Mouse (Mus musculus) thymus, adult 2 months (tissue): ENCODE measurements around the gene Calm5. TPM values are rescaled to one million over a fixed set of nuclear protein-coding genes. Genes with fewer than 3 reads are reported as not detected.

ENCODE experiments used
- DNase-seq: peaks from one replicate; pipeline ENCODE4 v3.0.0; 2021
- H3K27ac ChIP-seq: fragments of 200-500 bp; 2 replicates; pipeline ENCODE4 v1.5.1; 2012; ENCODE audit warnings: low read length, control low read depth; ENCODE audit not compliant: control insufficient read depth, insufficient read depth
- H3K27me3 ChIP-seq: fragments of 200-500 bp; 2 replicates; pipeline ENCODE4 v1.6.1; 2012; ENCODE audit warnings: mild to moderate bottlenecking, low read length, moderate library complexity, mixed read lengths; ENCODE audit not compliant: control insufficient read depth, insufficient read depth
- H3K36me3 ChIP-seq: fragments of 200-500 bp; 2 replicates; pipeline ENCODE4 v1.6.1; 2012; ENCODE audit warnings: mild to moderate bottlenecking, low read length, moderate library complexity; ENCODE audit not compliant: control insufficient read depth, insufficient read depth
- H3K4me1 ChIP-seq: fragments of 200-500 bp; replicated peaks from 2 replicates; pipeline ENCODE4 v1.6.1; 2012; ENCODE audit warnings: low read length; ENCODE audit not compliant: control insufficient read depth, insufficient read depth
- H3K4me3 ChIP-seq: fragments of 200-500 bp; 2 replicates; pipeline ENCODE4 v1.5.1; 2012; ENCODE audit warnings: mild to moderate bottlenecking, low read length, control low read depth, moderate library complexity; ENCODE audit not compliant: control insufficient read depth, insufficient read depth
- CTCF ChIP-seq: fragments of 200-500 bp; IDR thresholded peaks from 2 replicates; pipeline ENCODE4 v1.5.1; 2012; ENCODE audit warnings: mild to moderate bottlenecking, control low read depth, low read length, moderate library complexity, borderline replicate concordance; ENCODE audit not compliant: control insufficient read depth, poor library complexity, insufficient read depth; ENCODE audit errors: extremely low read depth
- POLR2A ChIP-seq: fragments of 200-500 bp; IDR thresholded peaks from 2 replicates; pipeline ENCODE4 v1.6.1; 2012; ENCODE audit warnings: mild to moderate bottlenecking, low read length, control low read depth, moderate library complexity; ENCODE audit not compliant: control insufficient read depth, poor library complexity, insufficient read depth; ENCODE audit errors: extremely low read depth
- WGBS: fragments of 180-500 bp; shearing (Covaris S2); methylation state at CpG from one replicate; pipeline ENCODE4 v1.1.7; 2018; 5-methylcytosine and 5-hydroxymethylcytosine counted together
- polyA plus RNA-seq: library from polyadenylated mRNA; depleted of rRNA; stranded (reverse); fragments of >200 nt; gene quantifications from 2 replicates; pipeline ENCODE4 v1.2.3, GENCODE M21; 2012

The Calm5 gene
- polyA plus RNA-seq, 1 experiment = not detected

GRCm38 (mm10) chr13:3850330-3850729, 3.6 kb upstream of the Calm5 start:
- whole genome bisulfite sequencing = 88% methylated on average over 1 of the region's 1 CpGs
- no peak overlapping the region for H3K27ac ChIP-seq
- H3K4me3 ChIP-seq = no peak overlapping the region
- no peaks in the 10 kb centered on the region for H3K4me1 ChIP-seq
- no peaks in the 10 kb centered on the region for H3K36me3 ChIP-seq
- TF ChIP-seq POLR2A = no peak
- no peak for TF ChIP-seq CTCF
- H3K27me3 ChIP-seq = no peaks in the 10 kb centered on the region
- DNase-seq = no peak

GRCm38 (mm10) chr13:3854856-3855255, 883 bp downstream of the Calm5 start:
- WGBS = 58% methylated on average over 2 of the region's 2 CpGs
- no peak overlapping the region for H3K27ac ChIP-seq

GRCm38 (mm10) chr13:3856252-3856651, 2.3 kb downstream of the Calm5 start:
- TF ChIP-seq POLR2A = no peak

More at GRCm38 (mm10) chr13:3854856-3855255, 883 bp downstream of the Calm5 start:
- DNase-seq = no peak
- Histone ChIP-seq H3K4me1 (no peaks in the 10 kb centered on the region), H3K27me3 (no peaks in the 10 kb centered on the region), H3K36me3 (no peaks in the 10 kb centered on the region), H3K4me3 (no peak overlapping the region)
- TF ChIP-seq CTCF (no peak), POLR2A (no peak)

GRCm38 (mm10) chr13:3861251-3861650, 7.3 kb downstream of the Calm5 start:
- no peak for DNase-seq
- 95% methylated on average over 8 of the region's 8 CpGs for WGBS
- no peak overlapping the region for H3K4me3 ChIP-seq
- H3K36me3 ChIP-seq = no peaks in the 10 kb centered on the region
- TF ChIP-seq CTCF (no peak), POLR2A (no peak)
- no peak overlapping the region for H3K27ac ChIP-seq
- H3K27me3 ChIP-seq = no peaks in the 10 kb centered on the region
- no peaks in the 10 kb centered on the region for H3K4me1 ChIP-seq

More at GRCm38 (mm10) chr13:3856252-3856651, 2.3 kb downstream of the Calm5 start:
- no peak overlapping the region for H3K4me3 ChIP-seq
- H3K36me3 ChIP-seq = no peaks in the 10 kb centered on the region
- WGBS = 92% methylated on average over 1 of the region's 1 CpGs
- no peak for DNase-seq
- no peaks in the 10 kb centered on the region for H3K27me3 ChIP-seq
- no peak overlapping the region for H3K27ac ChIP-seq
- no peaks in the 10 kb centered on the region for H3K4me1 ChIP-seq

GRCm38 (mm10) chr13:3862325-3862724, 8.4 kb downstream of the Calm5 start:
- no peak for DNase-seq
- Histone ChIP-seq H3K27ac (no peak overlapping the region), H3K4me3 (no peak overlapping the region), H3K36me3 (no peaks in the 10 kb centered on the region), H3K27me3 (no peaks in the 10 kb centered on the region), H3K4me1 (no peaks in the 10 kb centered on the region)
- TF ChIP-seq POLR2A = no peak
- TF ChIP-seq CTCF = no peak
- WGBS = 94% methylated on average over 3 of the region's 3 CpGs

- Histone ChIP-seq H3K27ac (no peak overlapping the region), H3K27me3 (no peaks in the 10 kb centered on the region), H3K4me1 (no peaks in the 10 kb centered on the region), H3K36me3 (no peaks in the 10 kb centered on the region), H3K4me3 (no peak overlapping the region)
- DNase-seq = no peak
- TF ChIP-seq CTCF (no peak), POLR2A (no peak)
- 94% methylated on average over 10 of the region's 10 CpGs for WGBS
These were observed 9.1 kb downstream of the Calm5 start for GRCm38 (mm10) chr13:3862922-3863580.
